Mouse (Mus musculus): ENCODE data around the gene Cct3. TPM values are rescaled to one million over a fixed set of nuclear protein-coding genes. Genes with fewer than 3 reads are reported as not detected.

The Cct3 gene
- polyA plus RNA-seq, 1 experiment = 342 TPM

GRCm38 (mm10) chr3:88334902-88335435, 38.1 kb downstream of the Cct3 start:
- Histone ChIP-seq H3K36me3 (ENCODE audit: control insufficient read depth, insufficient read depth, low read length) (no peaks in the 10 kb centered on the region; the same call in 1 of the 2 replicates), H3K27ac (ENCODE audit: control insufficient read depth, insufficient read depth, low read depth, low read length) (no peak overlapping the region), H3K4me3 (ENCODE audit: control insufficient read depth, low read depth, low read length) (peak overlapping the region; percentile 99; the same call in 1 of the 2 replicates), H3K4me1 (ENCODE audit: control insufficient read depth, insufficient read depth, low read length) (peaks cover 18% of the 10 kb centered on the region), H3K27me3 (ENCODE audit: control insufficient read depth, insufficient read depth, low read length) (no peaks in the 10 kb centered on the region)
- TF ChIP-seq CTCF (IDR thresholded peaks at IDR 0.05; ENCODE audit: control insufficient read depth, insufficient read depth, insufficient replicate concordance, low read depth, low read length) = no peak
- TF ChIP-seq POLR2A (IDR thresholded peaks at IDR 0.05; ENCODE audit: control insufficient read depth, low read depth, low read length) = no peak

DNA sequence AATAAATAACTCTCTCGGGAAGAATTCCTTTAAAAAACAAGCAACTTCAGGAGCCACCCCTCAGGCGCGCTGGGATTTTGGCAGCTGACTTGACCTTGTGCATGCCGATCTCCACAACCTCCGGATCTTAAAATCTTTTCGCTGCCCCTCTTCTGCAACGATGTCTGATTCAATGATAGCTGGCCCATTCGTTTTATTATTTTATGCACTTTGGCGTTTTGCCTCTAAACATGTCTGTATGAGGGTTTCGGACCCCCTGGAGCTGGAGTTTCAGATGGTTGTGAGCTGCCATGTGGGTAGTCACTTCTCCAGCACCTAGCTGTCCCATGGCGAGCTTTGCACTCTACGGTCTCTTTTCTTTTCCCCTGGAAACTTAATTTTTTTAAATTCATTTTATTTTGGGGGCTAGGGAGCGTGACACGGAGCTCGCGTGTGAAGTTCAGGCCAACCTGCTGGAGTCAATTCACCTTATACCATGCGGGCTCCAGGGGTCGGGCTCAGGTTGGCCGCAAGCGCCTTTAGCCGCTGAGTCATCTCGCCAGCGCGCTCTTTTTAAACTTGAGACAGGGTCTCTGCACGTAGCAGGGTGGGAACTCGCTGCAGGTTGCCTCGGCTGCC, 38.6 kb downstream of the Cct3 start:
- no peak for TF ChIP-seq POLR2A (IDR thresholded peaks at IDR 0.05; ENCODE audit: control insufficient read depth, low read depth, low read length)
- TF ChIP-seq CTCF (IDR thresholded peaks at IDR 0.05; ENCODE audit: control insufficient read depth, insufficient read depth, insufficient replicate concordance, low read depth, low read length) = no peak
- no peaks in the 10 kb centered on the region for H3K27me3 ChIP-seq (ENCODE audit: control insufficient read depth, insufficient read depth, low read length)
- H3K4me3 ChIP-seq (ENCODE audit: control insufficient read depth, low read depth, low read length) = peak overlapping the region; percentile 99
- H3K27ac ChIP-seq (ENCODE audit: control insufficient read depth, insufficient read depth, low read depth, low read length) = peak overlapping the region; percentile 98
- no peaks in the 10 kb centered on the region; the same call in 1 of the 2 replicates for H3K36me3 ChIP-seq (ENCODE audit: control insufficient read depth, insufficient read depth, low read length)
- H3K4me1 ChIP-seq (ENCODE audit: control insufficient read depth, insufficient read depth, low read length) = peaks cover 18% of the 10 kb centered on the region

DNA sequence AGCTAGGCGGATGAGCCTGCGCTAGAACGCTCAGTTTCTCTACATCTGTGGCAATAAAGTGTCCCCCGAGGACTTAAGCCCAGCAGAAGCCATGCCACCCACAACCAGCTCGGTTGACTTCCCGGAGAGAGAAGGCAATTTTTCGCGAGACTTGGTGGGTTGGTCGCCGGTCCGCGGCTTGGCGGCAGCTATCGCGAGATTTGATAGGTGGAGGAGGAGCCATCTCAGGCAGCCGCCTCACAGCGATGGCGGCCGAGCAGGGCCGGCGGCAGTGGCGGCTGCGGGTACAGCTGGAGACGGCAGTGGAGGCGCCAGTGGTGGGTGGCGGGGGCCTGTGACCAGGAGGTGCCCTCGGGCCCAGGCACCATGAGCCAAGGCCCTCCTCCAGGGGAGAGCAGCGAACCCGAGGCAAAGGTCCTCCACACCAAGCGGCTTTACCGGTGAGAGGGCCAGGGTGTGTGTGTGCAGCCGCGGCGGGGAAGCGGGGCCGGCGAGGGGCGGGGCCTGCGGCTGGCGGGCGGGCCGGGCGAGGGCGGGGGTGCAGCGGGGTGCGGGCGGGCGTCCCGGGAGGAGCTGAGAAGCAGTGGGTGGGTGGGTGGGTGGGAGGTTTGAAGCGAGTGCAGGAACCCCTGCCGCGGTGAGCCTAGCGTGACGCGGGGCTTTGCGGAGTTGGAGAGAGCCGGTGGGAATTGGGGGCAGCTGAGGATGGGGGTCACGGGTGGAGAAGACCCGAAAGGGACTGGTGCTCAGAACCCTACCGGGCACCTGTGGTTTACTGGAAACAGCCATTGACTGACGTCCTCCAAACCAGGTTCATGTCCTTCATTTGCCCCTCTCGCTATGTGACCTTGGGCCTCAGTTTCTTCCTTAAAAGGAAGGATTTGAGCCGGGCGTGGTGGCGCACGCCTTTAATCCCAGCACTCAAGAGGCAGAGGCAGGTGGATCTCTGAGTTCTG, 39.4 kb downstream of the Cct3 start, which contains the start of the genes Tmem79 and Smg5:
Gene Tmem79, minus strand, starts transcription at position 91 of the 956 bp plus-strand sequence.
Gene Smg5, plus strand, starts transcription at position 203 of the 956 bp plus-strand sequence.
- H3K4me1 ChIP-seq (ENCODE audit: control insufficient read depth, insufficient read depth, low read length) = peaks cover 18% of the 10 kb centered on the region
- no peaks in the 10 kb centered on the region for H3K27me3 ChIP-seq (ENCODE audit: control insufficient read depth, insufficient read depth, low read length)
- no peaks in the 10 kb centered on the region; the same call in 1 of the 2 replicates for H3K36me3 ChIP-seq (ENCODE audit: control insufficient read depth, insufficient read depth, low read length)
- peak within 1 kb of the TSS; percentile 98 for H3K27ac ChIP-seq (ENCODE audit: control insufficient read depth, insufficient read depth, low read depth, low read length)
- peak; percentile 99 for TF ChIP-seq POLR2A (IDR thresholded peaks at IDR 0.05; ENCODE audit: control insufficient read depth, low read depth, low read length)
- TF ChIP-seq CTCF (IDR thresholded peaks at IDR 0.05; ENCODE audit: control insufficient read depth, insufficient read depth, insufficient replicate concordance, low read depth, low read length) = no peak
- peak within 1 kb of the TSS; percentile 99 for H3K4me3 ChIP-seq (ENCODE audit: control insufficient read depth, low read depth, low read length)

- H3K4me3 ChIP-seq (ENCODE audit: control insufficient read depth, low read depth, low read length) = no peak overlapping the region
- no peak overlapping the region for H3K27ac ChIP-seq (ENCODE audit: control insufficient read depth, insufficient read depth, low read depth, low read length)
- no peaks in the 10 kb centered on the region for H3K27me3 ChIP-seq (ENCODE audit: control insufficient read depth, insufficient read depth, low read length)
- no peak for TF ChIP-seq POLR2A (IDR thresholded peaks at IDR 0.05; ENCODE audit: control insufficient read depth, low read depth, low read length)
- TF ChIP-seq CTCF (IDR thresholded peaks at IDR 0.05; ENCODE audit: control insufficient read depth, insufficient read depth, insufficient replicate concordance, low read depth, low read length) = no peak
- H3K36me3 ChIP-seq (ENCODE audit: control insufficient read depth, insufficient read depth, low read length) = no peaks in the 10 kb centered on the region; the same call in 1 of the 2 replicates
- H3K4me1 ChIP-seq (ENCODE audit: control insufficient read depth, insufficient read depth, low read length) = peaks cover 14% of the 10 kb centered on the region
These were observed 40.6 kb downstream of the Cct3 start for GRCm38 (mm10) chr3:88337367-88338020.

GRCm38 (mm10) chr3:88338316-88338715, 41.4 kb downstream of the Cct3 start:
- TF ChIP-seq POLR2A (IDR thresholded peaks at IDR 0.05; ENCODE audit: control insufficient read depth, low read depth, low read length) = no peak
- no peak for TF ChIP-seq CTCF (IDR thresholded peaks at IDR 0.05; ENCODE audit: control insufficient read depth, insufficient read depth, insufficient replicate concordance, low read depth, low read length)
- peaks cover 8% of the 10 kb centered on the region for H3K4me1 ChIP-seq (ENCODE audit: control insufficient read depth, insufficient read depth, low read length)
- H3K27me3 ChIP-seq (ENCODE audit: control insufficient read depth, insufficient read depth, low read length) = no peaks in the 10 kb centered on the region

DNA sequence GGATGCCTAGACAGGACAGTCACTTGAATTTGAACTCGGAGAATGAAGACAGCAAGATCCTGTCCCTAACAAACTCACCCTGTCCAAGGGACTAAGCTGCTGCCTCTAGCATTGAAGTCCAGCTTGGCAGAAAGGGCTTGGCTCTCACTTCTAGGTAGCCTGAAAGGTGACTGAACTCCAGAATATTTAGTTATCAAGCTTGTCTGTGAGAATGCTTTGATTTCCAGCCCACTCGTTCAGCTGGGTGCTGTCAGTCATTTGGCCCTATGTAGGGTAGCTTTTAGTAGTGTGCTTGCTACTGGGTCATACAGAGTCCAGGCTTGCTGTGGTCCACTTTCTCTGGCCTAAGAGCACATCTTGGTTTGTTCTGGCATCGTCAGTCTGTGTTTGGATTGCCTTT, 42.1 kb downstream of the Cct3 start:
- Histone ChIP-seq H3K27ac (ENCODE audit: control insufficient read depth, insufficient read depth, low read depth, low read length) (no peak overlapping the region), H3K4me1 (ENCODE audit: control insufficient read depth, insufficient read depth, low read length) (peaks cover 8% of the 10 kb centered on the region), H3K27me3 (ENCODE audit: control insufficient read depth, insufficient read depth, low read length) (no peaks in the 10 kb centered on the region), H3K4me3 (ENCODE audit: control insufficient read depth, low read depth, low read length) (no peak overlapping the region), H3K36me3 (ENCODE audit: control insufficient read depth, insufficient read depth, low read length) (peaks cover 3% of the 10 kb centered on the region)
- TF ChIP-seq CTCF (IDR thresholded peaks at IDR 0.05; ENCODE audit: control insufficient read depth, insufficient read depth, insufficient replicate concordance, low read depth, low read length) (no peak), POLR2A (IDR thresholded peaks at IDR 0.05; ENCODE audit: control insufficient read depth, low read depth, low read length) (no peak)

More at GRCm38 (mm10) chr3:88338316-88338715, 41.4 kb downstream of the Cct3 start:
- no peak overlapping the region for H3K4me3 ChIP-seq (ENCODE audit: control insufficient read depth, low read depth, low read length)
- H3K27ac ChIP-seq (ENCODE audit: control insufficient read depth, insufficient read depth, low read depth, low read length) = no peak overlapping the region
- no peaks in the 10 kb centered on the region; the same call in 1 of the 2 replicates for H3K36me3 ChIP-seq (ENCODE audit: control insufficient read depth, insufficient read depth, low read length)

Measured in testis, adult 2 months (tissue).